Mouse (Mus musculus): Measurements from ENCODE around the gene Csnk2a2.

The Csnk2a2 gene

DNA sequence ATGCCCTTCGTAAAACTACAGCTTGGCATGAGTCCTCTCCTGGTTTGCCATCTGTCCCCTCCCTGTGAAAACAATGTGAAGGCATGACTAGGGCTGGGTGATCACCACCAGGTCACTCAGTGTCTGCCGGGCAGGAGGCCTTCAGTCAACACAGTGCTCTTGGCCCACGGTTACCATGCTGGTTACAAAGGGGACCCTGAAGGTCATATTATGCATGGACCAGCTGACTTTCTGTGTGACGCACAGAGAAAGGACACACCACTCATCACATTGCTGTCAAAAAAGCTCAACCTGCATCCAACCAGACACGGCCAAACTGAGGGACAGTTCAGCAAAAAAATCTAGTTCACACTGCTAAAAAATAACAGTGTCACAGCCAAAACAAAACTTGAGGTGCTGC, at the start of gene Csnk2a2:
TSS of gene Csnk2a2 (minus strand) at position 34 of the 400 bp plus-strand sequence.
- in situ Hi-C loops (cut with MboI, MseI) = no loop called here

DNA sequence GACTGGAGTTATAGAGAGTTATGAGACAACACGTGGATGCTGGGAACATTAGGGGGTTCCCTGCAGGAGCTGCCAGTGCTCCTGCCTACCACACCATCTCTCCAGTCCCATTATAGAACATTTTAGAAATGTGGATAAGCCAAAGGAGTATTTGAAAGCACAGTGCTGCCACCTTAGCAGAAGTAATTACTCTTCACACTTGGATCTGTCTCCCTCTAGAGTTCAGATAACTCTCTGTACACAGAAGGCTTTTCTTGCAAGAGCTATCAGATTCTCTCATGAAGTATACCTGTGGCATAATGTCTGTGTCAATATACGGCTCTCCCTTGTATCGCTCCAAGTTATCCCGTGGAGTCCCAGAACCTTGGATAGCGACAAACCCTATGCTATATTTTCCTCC, 49.6 kb upstream of the Csnk2a2 start:
- in situ Hi-C loops (cut with MboI, MseI) = no loop called here

DNA sequence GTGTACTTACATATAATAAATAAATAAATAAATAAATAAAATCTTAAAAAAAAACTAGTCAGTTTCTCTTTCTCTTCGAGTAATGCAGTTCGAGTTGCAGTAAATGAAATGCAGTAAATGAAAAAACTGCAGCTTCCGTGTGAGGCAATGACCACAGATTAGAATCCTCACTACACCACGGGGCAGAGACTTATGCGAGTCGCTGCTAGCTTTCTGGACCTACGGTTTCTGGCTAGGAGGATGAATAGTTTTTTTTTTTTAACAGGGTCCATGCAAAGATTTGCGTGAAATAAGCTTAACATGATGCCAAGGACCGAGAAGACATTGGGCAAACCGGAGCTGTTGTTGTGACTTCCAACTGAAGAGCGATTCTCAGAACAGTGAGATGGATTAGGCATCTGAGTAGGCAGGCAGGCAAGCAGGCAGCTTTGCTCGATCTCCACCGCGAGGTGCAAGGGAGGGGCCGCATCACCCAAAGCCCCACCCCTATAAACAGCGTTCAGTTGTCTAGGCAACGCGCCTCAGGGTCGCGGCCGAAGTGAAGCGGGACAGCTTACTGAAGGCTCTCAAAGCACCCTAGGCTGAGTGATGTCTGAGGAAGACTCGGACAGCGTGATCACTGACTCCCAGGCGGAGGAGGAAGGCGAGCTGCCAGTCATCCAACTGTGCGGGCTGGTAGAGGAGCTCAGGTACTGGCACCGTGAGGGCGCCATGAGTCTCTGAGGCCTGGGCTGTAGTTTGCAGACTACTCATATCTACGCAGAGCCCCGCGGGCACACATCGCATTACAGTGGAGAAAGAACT, 43.9 kb upstream of the Csnk2a2 start, which contains the start of gene Ccdc113:
TSS of gene Ccdc113 (plus strand) at position 502 of the 804 bp plus-strand sequence.
- in situ Hi-C loops (cut with MboI, MseI) = no loop called here

DNA sequence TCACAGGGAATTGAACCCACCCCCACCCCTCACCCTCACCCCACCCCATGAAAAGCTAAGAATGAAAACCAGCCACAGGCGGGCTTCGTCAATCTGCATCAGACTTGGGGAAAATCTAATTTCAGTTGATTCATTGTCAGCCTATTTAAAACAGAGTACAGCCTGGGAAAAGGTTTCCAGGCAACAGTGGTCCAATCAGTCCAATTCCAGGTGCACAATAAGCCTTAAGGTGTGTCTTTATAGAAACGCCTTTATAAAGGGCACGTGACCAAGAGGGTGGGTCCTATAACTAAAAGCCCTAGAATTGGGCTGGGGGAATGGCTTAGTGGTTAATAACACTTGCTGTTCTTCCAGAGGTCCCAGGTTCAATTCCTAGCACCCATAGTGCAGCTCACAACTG, 42.4 kb upstream of the Csnk2a2 start:
- in situ Hi-C loops (cut with MboI, MseI) = no loop called here

DNA sequence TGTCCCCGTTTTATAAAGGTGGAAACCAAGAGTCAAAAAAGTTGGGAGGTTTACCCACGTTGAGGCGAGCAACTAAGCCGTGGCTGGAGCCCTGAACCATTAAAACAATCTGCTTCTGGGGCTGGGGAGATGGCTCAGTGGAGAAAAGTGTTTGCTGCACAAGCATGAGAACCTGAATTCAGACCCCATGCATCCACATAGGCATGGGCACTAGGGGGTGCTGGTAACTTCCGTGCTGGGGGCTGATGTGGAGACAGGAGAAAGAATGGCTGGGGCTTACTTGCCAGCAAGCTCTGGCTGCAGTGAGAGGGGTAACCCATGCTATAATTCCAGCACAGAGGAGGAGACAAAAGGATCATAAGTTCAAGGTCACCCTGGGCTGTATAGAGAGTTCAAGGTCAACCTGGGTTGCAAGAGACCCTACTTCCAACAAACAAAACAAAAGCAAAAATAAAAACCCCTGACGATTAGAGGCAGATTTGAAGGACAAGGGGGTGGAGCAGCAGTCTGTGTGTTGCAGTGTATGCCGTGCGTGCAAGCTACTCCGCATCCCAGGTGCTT, 39.0 kb upstream of the Csnk2a2 start:
- in situ Hi-C loops (cut with MboI, MseI) = no loop called here

DNA sequence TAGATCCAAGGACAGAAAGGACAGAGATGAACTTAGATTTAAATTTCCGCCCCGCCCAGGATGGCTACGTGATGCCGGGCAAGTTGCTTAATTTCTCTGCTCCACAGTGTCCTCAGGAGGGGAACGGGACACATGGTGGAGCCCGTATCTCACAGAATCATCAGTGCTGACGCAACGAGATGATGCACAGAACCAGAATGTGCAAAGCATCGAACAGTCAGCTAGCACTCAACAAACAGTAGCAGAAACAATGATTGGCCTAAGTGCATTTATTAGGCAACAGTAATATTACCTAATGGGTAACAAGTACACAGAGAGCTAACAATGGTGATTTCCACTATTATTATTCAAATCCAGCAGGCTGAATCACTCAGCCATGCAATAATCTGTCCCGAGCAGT, 38.4 kb upstream of the Csnk2a2 start:
- in situ Hi-C loops (cut with MboI, MseI) = no loop called here

DNA sequence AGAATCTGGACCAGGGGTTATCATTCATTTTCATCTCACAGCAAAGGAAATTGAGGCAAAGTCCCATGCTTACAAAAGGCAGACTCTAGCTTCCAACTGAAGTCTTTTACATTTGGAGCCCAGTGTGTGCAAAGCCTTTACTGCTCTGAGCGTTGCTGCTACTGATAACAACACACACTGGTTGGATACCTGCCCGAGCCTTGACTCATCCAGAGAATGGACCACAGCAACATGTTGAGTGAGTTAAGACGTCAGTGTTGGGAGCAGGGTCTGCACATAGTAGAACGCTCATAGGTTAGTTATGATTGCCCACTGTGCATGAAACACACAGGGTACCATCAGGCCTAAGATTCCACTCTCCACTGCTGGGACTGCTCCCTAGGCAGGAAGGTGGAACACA, 34.2 kb upstream of the Csnk2a2 start:
- in situ Hi-C loops (cut with MboI, MseI) = no loop called here

DNA sequence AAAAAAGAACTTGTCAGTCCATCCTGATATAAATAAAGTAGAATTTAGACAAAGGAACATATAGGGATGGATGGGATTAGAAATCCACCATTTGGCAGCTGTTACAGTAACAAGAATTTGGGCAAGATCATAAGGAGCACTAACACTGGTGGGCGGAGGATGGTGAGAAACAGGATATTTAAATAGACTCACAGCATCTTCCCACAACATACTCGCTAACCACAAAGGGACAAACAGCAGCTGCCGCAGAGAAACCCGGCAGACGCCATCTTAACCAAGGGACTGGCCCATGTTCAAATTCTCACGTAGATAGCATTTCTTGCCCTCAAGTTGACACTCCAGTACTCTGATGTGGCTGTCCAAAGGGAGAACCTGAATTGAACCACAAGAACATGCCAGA, 27.1 kb upstream of the Csnk2a2 start:
- in situ Hi-C loops (cut with MboI, MseI) = no loop called here

DNA sequence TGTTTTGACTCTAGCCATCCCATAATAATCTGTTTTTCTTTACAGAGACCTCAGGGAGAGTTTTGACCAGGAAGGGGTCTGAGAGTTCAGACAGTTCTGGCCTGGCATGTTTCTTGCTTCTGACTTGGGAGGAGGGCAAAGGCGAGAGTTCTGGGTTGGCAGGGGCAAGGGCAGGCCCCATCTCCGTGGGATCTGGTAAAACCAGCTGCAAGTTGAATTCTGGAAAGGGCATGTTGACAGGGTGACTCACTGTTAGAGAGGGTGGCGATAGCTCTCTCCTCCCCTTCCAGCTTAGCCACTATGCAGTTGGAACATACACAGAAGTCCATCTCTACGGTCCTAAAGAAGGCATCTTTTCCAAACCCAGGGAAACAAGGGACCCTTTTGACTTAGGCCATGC, 23.4 kb upstream of the Csnk2a2 start:
- in situ Hi-C loops (cut with MboI, MseI) = no loop called here

DNA sequence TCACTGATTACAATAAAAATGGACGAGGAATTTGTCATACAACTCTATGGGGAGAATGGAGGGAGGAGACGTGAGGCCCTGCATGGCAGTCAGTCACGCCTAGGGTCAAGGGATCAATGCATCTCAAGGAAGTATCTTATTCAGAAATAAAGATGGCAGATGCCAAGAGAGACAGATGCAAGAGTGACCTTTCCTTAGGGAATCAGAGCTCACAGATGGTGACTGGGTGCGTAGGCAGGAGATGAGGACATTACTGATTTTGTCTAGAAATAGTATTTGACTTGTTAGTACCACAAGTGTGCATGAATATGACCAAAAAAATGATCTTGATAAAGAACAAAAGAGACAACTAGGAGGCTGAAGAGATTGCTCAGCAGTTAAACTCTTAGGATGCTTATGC, 22.4 kb upstream of the Csnk2a2 start:
- in situ Hi-C loops (cut with MboI, MseI) = no loop called here

DNA sequence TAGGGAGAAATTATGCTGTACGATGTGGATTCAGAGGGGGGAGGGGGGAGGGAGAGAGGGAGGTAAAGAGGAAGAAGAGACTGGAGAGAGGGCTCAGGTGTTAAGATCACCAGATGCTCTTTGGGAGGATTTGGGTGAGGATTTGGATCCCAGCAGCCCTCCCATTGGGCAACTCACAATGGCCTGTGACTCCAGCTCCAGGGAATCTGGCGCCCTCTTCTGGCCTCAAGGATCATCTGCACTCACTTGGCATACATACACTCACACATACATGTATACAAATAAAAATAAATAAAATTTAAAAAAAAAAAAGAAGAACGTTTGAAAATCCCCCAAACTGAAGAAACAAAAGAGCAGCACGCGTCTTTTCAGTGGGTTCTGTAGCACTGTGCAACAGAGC, 16.4 kb upstream of the Csnk2a2 start:
- in situ Hi-C loops (cut with MboI, MseI) = no loop called here

DNA sequence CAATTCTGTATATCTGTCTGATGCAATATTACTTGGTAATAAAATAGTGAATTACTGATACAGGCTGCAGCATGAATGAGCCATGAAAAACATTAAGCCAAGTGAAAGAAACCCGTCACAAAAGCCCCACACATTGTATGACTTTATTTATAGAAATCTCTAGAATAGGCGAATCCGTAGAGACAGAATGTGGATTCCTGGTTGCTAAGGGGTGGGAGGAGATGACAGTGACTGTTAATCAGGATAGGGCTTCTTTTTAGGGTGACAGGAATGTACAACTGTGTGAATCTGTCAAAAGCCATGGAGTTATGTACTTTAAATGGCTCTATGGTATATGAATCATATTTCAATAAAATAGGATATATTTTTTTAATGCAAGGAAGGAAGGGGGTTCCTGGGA, 15.8 kb upstream of the Csnk2a2 start:
- in situ Hi-C loops (cut with MboI, MseI) = no loop called here

DNA sequence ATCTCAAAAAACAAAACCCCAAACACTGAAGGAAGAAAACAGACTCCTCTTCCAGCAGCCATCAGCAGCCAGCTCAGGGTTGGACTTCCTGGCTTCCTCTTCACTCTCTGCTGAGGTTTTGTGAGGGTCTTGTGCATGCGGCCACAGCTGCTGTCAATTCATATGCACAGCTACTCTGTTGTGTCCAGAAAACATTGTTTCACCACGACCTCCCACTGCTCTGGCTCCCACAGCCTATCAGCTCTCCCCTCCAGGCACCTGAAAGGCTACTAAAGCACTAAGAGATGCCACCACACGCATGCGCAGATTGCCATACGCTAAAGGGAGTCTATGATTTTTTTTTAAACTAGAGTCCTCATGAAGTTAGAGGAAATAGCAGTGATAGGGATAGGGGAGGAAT, 15.0 kb upstream of the Csnk2a2 start:
- in situ Hi-C loops (cut with MboI, MseI) = no loop called here

DNA sequence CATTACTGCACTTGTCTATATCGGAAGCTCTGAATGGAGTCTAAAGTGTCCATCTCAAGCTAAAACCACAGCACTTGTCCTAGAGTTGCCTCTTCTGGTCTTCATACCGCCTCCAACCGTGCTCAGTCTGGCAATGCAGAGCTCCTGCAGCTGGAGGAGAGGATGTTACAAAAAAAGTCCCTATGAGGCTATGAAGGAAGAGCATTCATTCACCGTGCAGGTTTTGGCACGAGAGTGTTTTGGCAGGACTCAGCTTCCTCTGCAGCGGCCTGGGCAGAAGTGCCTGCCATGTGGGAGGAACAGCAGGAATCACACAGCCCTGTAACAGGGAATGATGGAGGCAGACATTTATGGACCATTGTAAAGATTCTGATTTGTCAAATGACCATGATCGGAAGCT, 12.6 kb upstream of the Csnk2a2 start:
- in situ Hi-C loops (cut with MboI, MseI) = no loop called here

DNA sequence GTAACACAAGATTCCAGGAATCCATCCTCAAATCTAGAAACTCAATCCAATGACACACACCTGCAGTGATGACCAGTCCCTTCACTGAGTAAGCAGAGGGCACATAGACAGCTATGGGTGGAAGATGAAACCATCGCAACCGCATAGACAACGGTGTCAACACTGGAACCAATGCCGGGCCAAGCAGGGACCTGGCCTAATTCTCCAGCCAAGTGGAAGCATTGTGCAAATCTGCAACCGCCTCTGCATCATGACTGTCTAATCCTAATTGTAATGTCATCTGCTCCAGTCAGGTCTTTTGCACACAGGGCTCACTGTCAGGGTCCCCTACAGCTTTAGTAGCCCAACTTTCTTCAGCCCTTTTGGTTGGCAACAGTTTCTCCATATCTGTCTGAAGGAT, 10.6 kb upstream of the Csnk2a2 start:
- in situ Hi-C loops (cut with MboI, MseI) = no loop called here

DNA sequence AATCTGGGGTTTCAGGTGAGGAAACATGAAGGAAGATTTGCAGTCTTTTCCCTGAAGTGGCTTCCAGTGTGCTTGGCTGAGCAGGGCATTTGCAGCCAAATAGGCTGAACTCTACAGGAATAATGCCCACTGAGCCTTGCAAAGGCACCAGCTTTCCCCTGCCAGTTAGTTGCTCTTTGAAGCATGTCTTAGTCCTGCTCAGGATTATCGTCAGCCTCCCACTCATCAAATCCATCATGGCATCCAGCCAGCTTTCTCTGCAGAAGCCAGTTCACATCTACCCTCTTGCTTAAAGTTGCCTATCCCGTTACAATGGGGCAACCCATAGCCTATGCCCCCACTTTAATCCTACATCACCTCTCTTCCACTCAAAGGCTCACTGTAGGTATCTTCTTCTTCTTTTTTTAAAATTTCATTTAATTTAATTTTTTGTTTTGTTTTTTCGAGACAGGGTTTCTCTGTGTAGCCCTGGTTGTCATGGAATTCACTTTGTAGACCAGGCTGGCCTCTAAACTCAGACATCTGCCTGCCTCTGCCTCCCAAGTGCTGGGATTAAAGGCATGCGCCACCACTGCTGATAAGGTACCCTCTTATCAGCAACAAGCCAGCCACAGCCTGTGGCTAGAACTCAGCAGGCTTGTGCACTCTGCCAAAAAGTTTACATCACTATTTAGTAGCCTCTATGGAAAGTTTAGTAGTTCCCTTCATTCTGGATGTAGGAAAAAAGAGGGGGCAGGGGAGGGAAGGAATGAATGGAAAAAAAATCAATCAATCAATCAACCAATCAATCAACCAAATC, 9.6 kb upstream of the Csnk2a2 start:
- in situ Hi-C loops (cut with MboI, MseI) = no loop called here

DNA sequence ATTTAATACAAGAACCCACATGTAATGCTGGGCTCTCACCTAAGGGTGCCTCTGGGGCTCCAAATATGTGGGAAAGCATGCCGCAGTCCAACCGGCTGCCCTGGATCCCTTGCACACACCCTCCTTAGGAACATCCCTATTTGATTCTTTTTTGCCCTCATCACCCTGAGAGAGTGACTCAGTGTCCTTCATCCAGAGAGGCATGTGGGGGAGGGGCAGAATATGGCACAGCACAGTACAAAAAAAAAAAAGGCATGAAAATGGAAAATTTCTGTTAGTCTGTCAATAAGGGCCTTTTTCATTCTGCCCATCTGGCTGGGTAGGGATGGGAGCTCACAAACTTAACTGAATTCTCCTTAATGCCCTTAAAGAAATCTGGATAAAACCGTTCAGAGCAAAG, 8.0 kb upstream of the Csnk2a2 start:
- in situ Hi-C loops (cut with MboI, MseI) = no loop called here

DNA sequence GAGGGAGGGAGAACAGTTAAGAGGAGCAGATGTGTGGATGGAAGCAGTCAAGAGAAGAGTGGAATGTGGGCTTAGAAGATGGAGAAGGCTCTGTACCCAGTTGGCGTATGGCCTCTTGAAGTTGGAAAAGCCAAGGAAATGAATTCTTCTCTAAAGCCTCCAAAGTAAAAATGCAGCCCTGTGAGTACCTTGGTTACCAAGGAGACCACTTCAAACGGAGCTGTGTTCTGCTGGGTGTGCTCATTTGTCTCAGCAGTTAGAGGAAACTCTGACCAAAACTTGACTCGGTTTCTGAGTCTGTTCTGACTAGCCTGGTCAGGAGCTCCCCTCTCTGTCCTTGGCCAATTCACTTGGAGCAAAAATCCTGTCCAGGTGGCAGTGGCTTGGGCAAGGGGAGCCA, 6.6 kb upstream of the Csnk2a2 start:
- in situ Hi-C loops (cut with MboI, MseI) = no loop called here

DNA sequence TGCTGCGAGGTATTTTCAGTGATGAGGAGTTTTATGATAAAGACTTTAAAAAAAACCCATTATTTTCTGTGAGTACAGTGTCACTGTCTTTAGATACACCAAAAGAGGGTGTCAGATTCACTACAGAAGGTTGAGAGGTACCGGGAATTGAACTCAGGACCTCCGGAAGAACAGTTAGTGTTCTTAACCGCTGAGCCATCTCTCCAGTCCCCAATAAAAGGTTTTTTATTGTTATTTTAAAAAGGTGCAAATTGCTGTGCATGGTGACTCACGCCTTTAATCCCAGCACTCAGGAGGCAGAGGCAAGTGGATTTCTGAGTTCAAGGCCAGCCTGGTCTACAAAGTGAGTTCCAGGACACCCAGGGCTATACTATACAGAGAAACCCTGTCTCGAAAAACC, 5.6 kb upstream of the Csnk2a2 start:
- in situ Hi-C loops (cut with MboI, MseI) = no loop called here

DNA sequence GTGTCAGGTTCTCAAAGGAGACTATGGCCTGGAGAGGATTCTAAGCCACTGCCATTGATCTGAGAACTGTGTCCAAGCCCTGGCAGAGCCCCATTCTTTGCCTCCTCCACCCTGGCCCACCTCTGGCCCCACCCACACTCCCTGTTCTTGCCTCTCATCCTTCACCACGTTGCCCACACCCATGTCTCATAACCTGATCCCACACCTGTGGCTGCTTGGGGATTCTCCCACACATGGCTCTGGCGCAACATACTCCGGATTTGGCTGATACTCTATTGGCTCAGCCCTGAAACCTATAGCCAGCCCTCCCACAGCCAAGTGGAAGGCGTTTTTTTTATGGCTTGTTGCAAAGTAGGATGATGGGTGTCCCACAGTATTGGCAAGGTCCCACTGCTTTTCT, 2.2 kb upstream of the Csnk2a2 start:
- in situ Hi-C loops (cut with MboI, MseI) = no loop called here

DNA sequence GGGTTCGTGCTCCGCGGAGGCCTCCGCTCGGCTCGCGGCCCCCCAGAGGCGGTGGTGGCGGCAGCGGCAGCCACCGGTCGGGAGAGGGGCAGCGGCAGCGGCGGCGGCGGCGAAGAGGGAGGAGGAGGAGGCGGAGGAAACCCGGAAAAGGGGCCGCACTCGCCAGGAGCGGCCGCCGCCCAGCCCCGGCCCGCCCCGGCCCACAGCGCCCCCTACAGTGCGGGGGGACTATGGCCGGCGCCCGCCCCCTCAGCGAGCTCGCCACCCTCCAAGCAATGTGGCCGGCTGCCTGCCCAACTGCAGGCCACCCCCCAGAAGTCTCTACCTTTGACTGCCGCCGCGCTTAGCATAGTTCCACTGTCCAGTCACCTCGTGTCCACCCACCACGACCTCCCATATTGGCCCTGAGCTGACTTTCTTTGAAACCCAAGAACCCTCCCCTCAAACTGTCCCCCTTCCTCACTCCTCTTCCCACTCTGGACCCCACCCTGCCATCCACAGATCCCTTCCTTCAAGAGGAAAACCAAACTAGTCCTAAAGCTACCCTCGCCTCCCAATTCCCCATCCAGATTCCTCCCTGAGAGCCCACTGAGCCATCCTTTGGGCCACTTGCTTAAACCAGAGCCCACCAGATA, 1.0 kb downstream of the Csnk2a2 start:
- in situ Hi-C loops (cut with MboI, MseI) = no loop called here

All from regulatory T cell (primary cell).